Mouse (Mus musculus) spleen, postnatal 14 days (tissue): ENCODE data around the gene Zscan2.
A peak's percentile ranks its signal among the peaks of the same experiment; 100 is the strongest.

Source experiments
- DNase-seq, 2 experiments: peaks; one replicate each; pipeline ENCODE4 v3.0.0; 2021 to 2022; ENCODE audit warnings: low spot score in 2 of 2

The Zscan2 gene

DNA sequence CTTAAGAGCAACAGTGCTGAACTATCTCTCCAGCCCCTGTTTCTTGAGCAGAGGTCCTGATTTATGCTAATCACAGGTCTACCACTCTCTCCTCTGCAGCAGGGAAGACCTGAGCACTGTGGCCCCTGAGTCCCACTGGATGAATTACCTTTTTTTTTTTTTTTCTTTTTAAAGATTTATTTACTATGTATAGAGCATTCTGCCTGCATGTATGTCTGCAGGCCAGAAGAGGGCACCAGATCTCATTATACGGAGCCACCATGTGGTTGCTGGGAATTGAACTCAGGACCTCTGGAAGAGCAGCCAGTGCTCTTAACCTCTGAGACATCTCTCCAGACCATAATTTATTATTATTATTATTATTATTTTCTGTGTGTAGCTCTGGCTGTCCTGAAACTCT, 24.9 kb downstream of the Zscan2 start:
- no peak for DNase-seq

DNA sequence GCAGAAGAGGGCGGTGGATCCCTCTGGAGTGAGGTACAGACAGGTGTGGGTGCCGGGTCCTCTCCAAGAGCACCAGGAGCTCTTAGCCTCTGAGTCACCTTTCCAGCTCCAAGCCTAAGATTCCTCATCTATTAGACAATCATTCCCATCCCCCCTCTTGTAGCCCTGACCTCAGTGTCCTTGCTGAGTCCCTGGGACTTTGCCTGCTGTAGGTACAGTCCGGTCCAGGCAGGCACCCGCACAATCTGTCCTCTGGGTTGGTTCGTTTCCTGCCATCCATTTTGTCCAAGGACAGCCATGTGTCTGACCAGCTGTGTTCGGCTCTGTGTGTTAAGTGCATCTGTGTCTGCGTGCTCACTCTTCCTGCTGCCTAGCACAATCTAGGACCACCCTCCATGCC, 27.9 kb downstream of the Zscan2 start:
- DNase-seq, result no peak

DNA sequence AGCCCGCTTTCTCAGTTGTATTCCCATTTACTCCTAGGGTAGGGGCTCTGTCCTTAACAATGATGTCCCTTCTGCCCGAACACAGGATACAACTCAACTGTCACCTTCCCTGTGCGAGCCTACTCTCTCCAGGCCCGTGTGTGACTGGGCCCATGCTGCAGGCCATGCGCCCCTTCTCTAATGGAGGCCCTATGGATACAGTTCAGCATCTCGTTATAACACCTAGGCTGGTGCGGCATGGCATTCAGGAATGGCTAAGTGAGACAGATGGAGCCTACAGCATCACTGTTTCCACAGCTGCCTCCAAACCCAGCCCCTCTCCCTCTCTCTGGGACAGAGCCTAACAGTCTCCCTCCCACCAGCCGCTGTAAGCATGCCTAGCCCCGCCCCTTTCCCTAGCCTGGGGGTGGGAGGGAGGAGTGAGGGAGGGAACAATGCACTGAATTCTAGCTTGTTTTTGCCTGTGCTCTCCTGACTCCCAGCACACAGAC, 28.3 kb downstream of the Zscan2 start:
- DNase-seq, result no peak

DNA sequence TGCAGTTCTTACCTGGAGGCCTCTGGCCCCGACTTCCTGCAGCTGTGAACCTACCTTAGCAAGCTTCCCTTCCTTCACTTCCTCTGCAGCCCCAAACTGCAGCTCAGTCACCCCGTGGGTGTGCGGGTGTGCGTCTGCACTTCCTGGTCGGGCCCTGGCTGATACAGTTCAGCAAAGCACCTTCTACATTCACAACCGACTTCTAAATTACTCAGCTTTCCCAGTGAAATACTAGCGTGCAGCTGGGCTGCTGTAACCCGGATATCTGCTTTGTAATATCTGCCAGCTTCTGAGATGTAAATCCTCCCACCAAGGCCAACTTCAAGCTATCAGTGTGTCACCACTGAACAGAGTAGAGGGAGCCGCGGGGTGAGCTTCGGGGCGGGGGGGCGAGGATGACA, 29.1 kb downstream of the Zscan2 start:
- DNase-seq, result peak; percentile 37 to 50

DNA sequence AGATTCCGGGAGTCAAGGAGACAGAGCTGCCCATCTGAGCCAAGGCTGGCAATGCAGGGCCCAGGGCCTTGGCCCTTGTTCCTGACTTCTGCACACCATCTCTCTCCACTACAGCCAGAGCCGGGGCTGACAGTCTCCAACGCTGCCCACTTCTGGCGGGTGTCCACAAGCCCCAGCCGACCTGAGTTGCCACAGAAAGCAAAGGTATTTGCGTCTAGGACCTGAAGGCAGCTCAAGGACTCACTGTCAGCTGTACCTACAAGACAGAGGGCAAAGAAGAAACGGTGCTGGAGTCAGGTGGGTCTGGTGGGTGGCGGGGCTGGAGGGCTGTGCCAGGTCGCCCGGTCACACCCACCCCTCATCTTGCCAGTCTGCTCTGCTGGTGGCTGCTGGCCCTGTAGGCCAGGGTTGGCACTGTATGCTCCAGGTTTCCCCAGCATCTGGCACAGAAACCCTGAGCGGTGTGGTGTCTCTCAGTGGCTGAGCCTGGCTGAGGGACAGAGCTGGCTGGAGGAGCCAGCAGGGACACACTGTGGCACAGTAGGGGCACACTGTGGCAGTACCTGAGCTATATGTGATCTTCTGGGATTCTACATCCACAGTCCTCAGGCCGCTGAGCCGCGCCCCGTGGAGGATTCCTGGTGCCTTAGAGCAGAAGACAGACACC, 32.5 kb downstream of the Zscan2 start:
- no peak for DNase-seq

DNA sequence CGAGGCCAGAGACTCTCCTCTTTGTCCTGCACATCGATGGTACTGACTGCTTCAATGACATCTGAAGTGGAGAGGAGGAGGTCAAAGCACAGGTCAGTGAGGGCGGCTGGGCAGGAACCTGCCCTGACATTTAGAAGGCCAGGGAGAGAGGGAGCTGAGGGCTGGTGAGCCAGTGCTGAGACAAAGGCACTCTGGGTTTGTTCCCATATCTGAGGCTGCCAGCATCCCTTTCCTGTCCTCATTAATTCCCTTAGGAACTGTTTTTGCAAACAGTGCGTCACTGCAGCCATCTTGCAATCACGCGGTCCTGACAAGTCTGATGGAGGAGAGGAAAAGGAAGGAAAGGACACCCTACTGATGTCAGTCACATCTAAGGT, 33.0 kb downstream of the Zscan2 start:
- no peak for DNase-seq

DNA sequence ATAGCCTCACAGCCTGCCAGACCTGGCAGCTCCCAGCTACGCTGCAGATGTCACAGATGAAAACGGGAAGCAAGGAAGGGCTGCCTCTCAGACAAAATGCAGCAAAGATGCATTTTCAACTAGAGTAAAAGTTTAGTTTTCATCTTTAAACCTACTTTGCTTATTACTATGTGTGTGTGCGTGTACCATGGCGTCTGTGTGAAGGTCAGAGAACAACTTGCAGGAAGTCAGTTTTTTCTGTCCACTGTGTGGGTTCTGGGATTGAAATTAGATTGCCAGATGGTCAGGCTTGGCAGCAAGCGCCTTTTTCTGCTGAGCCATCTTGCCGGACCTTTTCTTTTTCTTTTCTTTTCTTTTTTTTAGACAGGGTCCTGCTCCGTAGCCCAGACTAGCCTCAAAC, 33.5 kb downstream of the Zscan2 start:
- DNase-seq, result no peak

DNA sequence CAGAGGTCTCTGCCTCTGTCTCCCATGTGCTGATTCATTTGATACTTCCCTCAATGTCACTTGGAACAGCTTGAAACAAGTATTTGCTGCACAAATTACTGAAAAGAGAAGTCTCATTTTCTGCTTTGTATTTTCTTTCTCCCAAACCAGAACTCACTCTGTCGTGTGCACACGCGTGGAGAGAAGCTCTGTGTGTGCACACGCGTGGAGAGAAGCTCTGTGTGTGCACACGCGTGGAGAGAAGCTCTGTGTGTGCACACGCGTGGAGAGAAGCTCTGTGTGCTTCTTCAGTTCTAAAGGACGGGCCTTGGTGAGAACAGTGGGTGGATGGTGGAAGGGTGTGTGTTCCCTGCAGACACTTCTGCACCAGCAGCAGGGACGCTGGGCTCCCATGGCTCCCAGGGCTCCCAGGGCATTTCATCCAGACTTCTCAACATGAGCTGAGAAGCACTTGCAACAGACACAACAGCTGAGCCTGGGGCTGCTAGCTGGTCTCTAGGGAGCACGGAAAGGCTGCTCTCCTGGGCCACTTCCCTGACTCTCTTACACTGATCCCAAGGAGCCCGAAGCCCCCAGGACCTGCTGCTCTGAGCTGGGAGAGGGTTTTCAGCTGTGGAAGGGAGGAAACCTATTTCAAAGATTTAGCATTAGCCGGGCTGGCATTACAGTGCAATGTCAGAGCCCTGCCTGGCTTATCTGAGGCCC, 34.2 kb downstream of the Zscan2 start:
- DNase-seq, result no peak

DNA sequence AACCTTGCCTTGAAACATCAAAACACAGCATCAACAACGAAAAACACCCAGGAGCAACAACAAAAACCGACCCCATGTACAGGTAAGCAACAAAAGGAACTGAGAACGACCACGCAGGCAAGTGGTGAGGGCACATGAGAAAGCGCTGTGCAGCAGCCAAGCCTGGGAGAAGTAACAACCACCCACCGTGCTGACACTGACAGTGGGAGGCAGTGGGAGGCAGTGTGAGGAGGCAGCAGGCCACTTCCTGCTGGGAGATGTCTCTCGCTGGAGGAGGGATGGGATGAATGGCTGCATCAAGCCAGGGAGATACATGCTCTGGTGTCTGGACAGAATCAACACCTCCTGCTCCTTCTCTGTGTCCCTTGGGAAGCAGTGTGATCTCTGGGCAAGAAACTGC, 36.4 kb downstream of the Zscan2 start:
- no peak for DNase-seq

DNA sequence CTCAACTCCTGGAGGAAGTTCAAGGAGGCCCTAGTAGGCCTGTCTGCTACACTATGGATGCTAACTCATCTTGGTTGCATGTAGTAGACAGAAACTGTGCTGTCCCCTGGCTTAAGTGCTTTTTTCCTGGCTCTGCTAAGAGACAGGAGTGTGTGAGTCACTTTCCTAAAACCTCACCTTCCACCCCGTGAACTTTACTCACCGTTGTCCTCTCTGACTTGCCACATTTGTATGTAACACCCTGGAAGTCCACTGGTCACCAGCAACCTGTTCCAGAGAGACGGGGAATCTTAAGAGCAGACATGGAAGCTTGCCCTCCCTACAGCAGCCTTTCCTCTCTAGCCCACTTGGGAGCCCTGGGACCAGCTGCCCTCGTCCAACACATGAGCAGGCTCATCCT, 37.0 kb downstream of the Zscan2 start:
- no peak for DNase-seq

DNA sequence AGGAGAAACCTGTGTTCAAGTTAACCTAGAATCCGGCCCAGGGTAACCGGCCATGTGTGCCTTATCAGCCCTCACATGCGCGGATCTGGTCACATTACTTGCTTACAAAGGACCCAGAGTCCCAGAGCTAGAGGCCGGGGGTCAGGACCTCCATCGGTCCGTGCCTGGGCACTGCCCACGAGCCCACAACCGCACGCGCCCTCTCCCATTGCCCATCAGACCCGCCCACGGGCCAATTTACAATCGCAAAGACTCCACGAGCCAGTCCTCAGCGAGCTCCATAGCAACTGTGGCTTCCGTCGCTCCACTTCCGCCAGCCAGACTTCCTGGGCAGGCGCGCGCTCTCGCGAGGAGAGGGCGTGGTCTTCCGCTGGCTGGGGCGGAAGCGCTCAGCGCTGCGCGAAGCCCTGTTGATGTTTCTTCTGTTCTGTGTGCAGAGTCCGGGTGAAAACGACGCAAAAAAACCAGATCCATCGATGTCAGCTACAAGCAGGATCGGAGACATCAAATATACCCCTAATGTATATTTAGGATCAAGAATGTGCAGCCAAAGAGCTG, 40.3 kb downstream of the Zscan2 start, which contains the start of gene Wdr73:
Wdr73 (minus strand) TSS at position 326 of the 558 bp plus-strand sequence.
- DNase-seq, result peak; percentile 77 to 87

DNA sequence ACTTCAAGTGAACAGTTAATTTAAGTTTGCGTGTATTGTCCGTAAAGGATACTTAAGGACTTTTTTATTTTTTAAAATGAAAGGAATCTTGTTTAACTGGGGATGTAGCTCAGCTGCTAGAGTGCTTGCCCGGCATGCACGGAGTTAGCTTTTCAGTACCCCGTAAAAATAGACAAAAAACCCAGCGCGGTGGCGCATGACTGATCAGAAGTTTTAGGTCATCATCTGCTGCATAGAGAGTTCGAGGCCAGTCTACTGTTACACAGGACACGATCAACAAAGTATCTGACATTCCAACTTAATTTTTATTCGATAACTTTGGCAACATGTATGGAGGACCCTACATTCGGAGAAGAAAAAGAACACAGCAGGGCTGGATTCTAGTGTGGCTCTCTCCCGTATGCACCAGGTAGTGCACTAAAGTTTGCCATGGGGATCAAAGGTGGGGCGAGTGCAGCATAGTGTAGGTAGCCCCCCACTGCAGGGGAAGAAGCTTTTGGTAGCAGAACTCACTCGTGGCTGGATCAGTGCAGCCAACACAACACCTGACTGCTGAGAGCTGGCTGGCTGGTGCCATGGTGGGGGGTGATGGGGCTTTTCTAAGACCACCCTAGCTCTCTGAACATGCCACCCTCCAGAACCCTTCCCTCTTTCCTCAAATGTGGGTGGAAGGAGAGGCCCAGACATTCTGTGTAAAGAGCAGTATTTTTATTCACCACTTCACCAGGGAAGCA, 41.0 kb downstream of the Zscan2 start:
- DNase-seq, result no peak

DNA sequence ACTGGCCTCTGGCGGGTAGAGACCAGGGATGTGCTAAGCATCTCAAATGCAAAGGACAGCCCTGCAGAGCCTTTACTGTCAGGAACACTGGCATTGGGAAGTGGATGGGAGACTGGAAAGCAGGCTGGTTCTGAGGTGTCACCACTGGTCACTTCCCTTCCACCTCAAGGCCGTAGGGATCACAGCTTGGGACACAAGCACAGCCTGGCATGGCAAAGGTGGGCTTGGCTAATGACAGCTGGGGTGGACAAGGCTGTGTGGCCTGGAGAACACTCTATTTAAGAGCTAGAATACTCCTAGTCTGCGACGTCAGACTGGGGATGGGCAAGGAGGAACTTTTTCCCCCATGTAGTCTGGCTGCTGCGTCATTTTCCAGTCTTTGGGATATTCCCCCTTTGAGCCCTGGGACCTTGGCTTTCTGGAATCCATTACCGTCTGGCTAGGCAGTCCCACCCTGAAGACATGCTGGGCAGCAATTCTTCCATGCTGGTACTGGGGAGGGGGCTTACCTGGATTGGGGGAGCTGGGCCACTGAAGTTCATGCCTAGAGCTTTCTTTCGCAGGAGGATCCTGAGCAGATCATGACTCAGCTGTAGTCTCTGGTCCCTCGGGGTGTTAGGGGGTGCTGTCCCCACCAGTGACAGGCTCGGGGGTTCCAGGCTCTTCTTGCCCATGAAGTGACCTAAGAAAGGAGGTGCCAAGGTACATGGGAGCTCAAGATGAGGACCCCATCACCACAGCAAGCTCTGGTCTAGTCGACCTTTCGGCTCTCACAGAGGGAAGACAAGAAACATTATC, 43.1 kb downstream of the Zscan2 start:
- DNase-seq, result no peak

DNA sequence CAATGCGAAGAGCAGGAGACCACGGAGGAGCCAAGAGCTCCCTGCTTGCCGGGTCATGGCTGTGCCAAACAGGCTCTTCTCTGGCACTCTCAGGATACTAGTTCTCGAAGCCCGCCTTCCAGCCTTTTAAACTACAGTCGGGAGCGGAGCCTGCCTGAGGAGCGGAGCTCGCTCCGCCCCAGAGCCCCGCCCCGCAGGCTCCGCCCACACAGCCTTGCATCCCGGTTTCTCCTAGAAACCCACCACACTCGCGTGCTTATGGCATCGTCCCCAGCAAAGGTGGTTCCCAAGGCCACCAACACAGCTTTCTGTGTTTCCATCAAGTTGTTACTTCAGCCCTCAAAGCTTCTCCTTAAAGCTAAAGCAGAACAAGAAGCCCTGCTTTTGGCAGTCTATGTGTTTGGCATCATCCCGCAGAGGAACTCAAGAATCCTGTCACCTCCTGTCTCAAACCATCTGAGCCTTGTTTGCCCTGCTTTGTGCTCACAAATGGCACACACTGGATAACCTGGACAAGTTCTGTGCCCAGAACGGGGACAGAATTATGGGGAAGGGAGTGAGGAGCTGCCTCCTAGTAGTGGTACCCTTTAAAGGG, 44.3 kb downstream of the Zscan2 start, which contains the start of gene Nmb:
Nmb (minus strand) TSS at position 156 of the 595 bp plus-strand sequence.
- peak in 1 of 2 experiments; percentile 31 for DNase-seq

DNA sequence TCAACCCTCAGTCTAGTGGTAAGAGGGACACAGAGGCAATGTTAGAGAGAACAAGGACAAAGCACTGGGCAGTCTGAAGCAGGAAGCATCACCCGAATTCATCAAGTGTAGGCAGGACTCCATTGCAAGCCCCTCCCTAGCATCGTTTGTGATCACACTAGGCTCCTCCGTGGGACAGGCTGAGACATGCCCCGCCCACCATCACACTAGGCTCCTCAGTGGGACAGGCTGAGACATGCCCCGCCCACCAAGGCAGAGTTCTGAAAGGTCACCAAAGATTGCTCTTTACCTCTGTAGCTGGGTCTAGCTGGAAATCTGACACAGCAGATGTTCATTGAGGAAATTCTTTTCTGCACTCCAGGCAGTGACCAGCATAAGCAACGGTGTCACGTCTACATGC, 50.3 kb downstream of the Zscan2 start:
- no peak for DNase-seq

DNA sequence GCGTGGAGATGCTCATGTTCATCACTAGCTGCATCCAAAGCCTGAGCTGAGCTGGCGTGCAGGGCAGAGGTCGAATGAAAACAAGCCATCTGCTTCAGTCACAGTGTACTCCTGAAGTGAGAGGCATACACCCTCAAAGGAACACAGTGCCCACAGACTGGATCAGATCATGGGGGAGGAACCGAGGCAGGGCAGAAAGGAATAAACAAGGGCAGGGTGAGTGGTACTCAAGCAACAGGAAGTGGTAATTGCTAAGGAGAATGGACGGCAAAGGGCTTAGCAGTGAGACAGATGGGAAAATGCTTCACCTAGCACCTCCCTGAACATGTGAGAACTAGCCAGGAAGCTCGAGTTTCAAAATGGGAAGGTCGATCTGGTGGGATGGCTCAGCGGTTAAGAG, 51.8 kb downstream of the Zscan2 start:
- DNase-seq, result no peak

DNA sequence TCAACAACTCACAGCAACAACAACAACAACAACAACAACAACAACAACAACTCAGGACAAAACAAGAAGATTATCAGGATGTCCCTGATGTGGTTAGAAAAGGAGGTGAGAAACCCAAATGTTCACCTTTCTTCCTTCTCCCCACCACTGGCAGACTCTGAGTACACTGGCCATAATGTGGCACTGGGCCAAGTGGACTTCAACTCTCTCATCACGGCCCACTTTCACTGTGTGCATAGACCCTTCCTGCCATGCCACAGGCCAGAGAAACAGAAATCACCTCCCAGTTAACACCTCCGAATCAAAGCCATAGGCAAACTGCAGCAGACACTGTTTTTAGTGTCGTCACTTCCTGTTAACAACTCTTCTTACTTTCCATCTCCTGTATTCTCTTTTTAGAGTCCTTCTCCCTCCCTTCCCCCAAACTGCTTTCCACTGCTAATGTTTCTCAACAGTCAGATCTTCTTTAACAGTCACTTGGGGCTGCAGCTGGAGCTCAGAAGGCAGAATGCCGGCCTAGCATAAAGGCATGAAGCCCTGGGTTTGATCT, 57.3 kb downstream of the Zscan2 start:
- no peak for DNase-seq

DNA sequence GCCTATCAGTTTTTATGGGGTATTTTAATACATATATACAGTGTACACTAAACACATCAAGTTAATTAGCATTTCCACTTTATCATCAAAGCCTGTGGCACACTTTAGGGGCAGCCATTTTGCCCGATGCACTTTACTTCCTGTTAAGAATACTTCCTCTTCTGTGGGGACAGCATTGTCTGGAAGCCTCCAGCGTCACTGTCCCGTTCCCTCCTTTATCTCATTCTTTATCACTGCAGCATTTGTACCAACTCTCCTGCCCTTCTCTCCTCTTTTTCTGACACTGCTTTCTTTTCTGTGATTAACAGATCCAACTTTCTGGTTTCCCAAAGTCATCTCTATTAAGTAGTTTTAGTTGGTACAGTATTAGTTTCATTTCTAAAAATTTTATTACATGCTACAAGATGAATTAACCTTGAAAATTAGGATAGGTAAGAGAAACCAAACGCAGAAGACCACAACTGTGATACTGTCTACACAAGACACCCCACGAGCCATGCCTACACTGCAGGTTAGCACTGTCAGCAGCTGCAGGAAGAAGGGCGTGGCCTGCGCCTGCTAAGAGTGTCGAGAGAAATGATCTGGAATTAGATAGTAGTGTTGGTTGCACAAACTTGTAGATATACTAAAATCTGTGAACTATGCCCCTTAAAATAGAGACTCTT, 58.4 kb downstream of the Zscan2 start:
- peak in 1 of 2 experiments; percentile 17 for DNase-seq

DNA sequence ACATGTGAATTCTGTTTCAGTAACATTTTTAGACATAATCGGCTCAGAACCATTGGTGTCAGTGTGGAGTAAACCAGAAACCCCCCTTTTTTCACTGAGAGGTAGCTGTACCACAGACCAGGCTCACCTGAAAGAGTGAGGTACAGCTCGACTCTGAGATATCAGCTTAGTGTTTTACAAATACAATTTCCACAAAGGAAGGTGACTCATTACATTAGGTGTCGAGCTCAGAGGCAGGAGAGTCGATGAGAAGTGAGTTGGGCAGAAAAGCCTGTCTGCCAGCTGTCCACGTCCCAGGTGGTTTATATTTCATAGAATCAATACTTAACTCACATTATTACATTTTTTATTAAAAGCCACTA, 58.9 kb downstream of the Zscan2 start:
- DNase-seq, result no peak

DNA sequence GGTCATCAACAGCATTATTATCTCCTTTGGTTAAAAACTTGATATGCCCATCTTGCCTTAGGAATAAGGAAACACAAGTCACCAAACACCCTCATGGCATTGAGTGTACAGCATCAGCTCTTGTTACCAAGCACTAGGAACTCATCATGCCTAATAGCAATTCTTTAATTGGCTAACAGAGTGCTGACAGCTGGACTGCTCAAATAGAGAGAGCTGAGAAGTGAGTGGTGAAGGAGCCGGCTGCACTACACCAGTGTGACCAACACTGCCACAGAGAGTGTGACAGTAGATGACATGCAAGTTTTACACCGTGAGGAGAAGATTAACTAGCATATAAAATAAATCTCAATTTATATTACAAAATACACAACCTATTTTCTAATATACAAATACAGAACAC, 62.4 kb downstream of the Zscan2 start:
- no peak for DNase-seq
